Mouse (Mus musculus): ENCODE measurements around the gene Polr2g.
A peak's percentile ranks its signal among the peaks of the same experiment; 100 is the strongest.

Polr2g gene

DNA sequence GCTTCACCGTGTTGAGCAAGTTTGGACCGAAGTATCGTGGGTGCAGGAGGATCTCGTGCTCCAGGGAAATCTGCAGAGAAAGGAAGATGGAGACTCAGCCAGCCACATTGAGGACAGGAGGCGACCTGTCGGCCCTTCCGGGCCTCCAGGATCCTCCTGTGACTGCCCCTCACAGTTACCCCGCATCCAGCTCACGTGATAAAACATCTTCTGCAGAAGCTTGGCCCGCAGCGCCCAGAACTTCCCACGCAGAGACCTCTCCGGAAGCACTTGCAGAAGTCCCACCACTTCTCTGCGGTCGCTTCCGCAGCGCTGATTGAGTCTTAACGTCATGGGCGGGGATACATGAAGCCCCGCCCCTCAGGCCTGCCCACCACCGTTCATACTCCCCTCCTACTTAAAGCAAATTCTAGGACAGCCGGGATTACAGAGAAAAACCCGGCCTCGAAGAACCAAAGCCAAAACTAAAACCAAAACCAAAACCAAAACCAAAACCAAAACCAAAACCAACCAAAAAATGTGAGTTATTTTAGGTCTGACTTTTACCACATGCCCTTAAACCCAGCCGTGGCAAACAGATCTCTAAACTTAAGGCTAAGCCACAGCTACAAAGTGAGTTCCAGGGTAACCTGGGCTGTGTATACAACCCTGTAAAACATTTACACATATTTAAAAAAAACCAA is at the start of gene Polr2g:
TSS of gene Polr2g (minus strand) at position 314 of the 683 bp plus-strand sequence.
- DNase-seq (ENCODE audit: low read depth, low spot score), result peak; percentile 95

GRCm38 (mm10) chr19:8844371-8845129 is 46.2 kb upstream of the Polr2g start:
- peak; percentile 79 for DNase-seq (ENCODE audit: low read depth, low spot score)

DNA sequence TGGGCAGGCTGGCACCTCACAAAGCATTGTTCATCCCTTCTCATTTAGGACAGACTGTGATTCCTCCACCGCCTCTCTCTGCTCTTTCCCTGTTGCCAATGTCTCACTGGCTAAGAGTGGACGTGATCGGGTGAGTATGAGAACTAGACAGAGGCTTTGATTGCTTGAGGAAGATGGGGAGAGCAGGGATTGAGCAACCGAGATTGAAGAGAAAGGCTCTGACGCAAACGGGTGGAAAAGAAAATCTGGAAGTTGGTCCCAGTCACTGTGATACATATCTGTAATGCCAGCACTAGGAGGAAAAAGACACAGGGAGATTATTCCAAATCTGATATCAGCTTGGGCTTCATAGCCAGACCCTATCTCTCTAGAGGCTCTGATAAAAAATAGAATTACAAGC is 44.6 kb upstream of the Polr2g start:
- DNase-seq (ENCODE audit: low read depth, low spot score), result no peak

DNA sequence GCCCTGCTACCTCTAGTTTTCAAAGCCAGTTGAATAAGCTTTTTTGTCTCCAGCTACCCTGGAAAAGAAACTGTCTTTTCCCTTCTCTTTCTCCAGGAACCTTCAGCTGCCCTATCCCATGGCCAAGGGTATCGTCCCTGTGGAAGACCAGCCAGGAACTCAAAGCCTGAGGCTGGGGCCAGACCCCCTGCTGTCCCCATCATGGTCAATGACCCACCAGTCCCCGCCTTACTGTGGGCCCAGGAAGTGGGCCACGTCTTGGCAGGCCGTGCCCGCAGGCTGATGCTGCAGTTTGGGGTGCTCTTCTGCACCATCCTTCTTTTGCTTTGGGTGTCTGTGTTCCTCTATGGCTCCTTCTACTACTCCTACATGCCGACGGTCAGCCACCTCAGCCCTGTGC is 42.6 kb upstream of the Polr2g start:
- DNase-seq (ENCODE audit: low read depth, low spot score), result no peak

DNA sequence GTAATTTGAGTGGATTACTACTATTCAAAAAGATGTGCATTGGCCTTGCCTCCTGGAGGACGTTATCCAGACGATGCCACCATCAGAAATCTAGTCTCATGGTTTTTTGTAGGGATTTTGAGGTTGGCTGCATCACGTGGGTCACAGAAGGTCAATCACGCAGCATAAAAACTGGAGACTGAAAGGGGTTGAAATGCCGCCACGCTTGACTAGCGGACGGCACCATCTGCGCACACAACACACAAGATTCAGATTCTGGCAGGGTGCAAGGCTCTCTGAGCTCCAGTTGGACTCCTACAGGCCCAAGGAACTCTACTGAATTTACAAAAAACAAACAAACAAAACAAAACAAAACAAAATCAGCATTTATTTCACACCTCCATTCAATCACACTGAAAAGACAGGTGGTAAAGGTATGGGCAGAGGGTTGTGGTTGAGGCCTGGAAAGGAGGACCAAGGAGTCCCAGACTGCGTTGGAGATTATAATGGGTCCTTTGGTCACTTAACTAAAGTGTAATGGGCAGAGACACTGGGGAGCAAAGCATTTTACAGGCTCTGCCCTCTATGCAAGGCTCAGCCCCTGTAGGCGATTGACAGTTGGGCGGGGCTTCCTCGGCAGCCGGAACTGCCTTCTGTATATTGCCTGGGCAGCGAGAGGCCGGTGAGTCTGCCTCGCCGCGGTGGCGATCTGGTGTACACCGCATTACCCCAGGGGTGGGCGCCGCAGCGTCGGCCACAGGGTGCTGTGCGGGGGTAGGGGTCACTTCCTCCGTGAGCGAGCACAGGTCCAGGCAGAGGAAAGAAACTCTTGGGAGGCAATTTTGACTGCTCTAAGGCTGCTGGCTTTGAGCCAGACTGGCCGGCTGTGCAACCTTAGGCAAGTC is 41.8 kb upstream of the Polr2g start:
- peak; percentile 89 for DNase-seq (ENCODE audit: low read depth, low spot score)

GRCm38 (mm10) chr19:8839103-8839907 is 40.9 kb upstream of the Polr2g start, which contains the start of gene Gng3:
Gng3 (minus strand) TSS chr19:8839194.
- DNase-seq (ENCODE audit: low read depth, low spot score), result peak; percentile 93

GRCm38 (mm10) chr19:8838041-8838730 is 39.8 kb upstream of the Polr2g start:
- DNase-seq (ENCODE audit: low read depth, low spot score), result peak; percentile 71

GRCm38 (mm10) chr19:8837251-8837791 is 38.9 kb upstream of the Polr2g start, which contains the start of gene Bscl2:
Bscl2 (plus strand) TSS chr19:8837467.
- peak; percentile 92 for DNase-seq (ENCODE audit: low read depth, low spot score)

DNA sequence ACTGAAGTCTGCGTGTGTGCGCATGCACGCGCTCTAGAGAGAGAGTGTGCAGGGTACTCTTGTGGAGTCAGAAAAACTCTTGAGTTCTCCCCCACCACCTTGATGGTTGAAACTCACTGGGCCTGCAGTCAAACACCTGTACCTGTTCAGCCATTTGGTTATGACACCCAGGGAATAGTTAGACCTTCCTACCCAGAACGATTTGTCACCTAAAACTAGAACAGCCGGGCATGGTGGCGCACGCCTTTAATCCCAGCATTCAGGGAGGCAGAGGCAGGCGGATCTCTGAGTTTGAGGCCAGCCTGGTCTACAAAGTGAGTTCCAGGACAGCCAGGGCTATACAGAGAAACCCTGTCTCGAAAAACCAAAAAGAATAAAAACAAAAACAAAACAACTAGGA is 38.0 kb upstream of the Polr2g start:
- peak; percentile 19 for DNase-seq (ENCODE audit: low read depth, low spot score)

GRCm38 (mm10) chr19:8832971-8833370 is 34.6 kb upstream of the Polr2g start:
- no peak for DNase-seq (ENCODE audit: low read depth, low spot score)

GRCm38 (mm10) chr19:8831262-8831661 is 32.9 kb upstream of the Polr2g start:
- no peak for DNase-seq (ENCODE audit: low read depth, low spot score)

- DNase-seq (ENCODE audit: low read depth, low spot score), result no peak
Observed at GRCm38 (mm10) chr19:8830664-8831063, 32.3 kb upstream of the Polr2g start.

GRCm38 (mm10) chr19:8829660-8830059 is 31.3 kb upstream of the Polr2g start, which contains the start of gene AC129217.1:
AC129217.1 (plus strand) TSS chr19:8829773.
- DNase-seq (ENCODE audit: low read depth, low spot score), result no peak

GRCm38 (mm10) chr19:8822696-8823095 is 24.3 kb upstream of the Polr2g start:
- DNase-seq (ENCODE audit: low read depth, low spot score), result no peak

- DNase-seq (ENCODE audit: low read depth, low spot score), result peak; percentile 26
Observed at GRCm38 (mm10) chr19:8821146-8821545, 22.8 kb upstream of the Polr2g start.

DNA sequence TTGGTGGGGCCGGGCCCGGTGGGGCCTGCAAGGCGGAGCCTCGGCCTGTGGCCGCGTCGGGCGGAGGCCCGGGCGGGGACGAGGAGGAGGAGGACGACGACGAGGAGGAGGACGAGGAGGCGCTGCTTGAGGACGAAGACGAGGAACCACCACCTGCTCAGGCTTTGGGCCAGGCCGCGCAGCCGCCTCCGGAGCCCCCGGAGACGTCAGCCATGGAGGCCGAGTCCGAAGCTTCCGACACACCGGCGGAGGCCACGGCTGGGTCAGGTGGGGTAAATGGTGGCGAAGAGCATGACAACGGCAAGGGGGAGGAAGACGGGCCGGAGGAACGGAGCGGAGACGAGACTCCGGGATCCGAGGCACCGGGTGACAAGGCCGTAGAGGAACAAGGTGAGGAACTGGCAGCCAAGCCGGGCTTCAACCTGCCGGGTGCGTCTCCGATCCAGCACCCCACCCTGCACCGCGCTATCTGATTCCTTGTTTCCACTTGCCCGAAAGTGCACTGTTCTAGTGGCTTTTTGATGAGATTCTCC is 22.1 kb upstream of the Polr2g start:
- DNase-seq (ENCODE audit: low read depth, low spot score), result no peak

GRCm38 (mm10) chr19:8819596-8820423 is 21.4 kb upstream of the Polr2g start, which contains the start of gene Hnrnpul2:
Hnrnpul2 (plus strand) TSS chr19:8820010.
- peak; percentile 100 for DNase-seq (ENCODE audit: low read depth, low spot score)

DNA sequence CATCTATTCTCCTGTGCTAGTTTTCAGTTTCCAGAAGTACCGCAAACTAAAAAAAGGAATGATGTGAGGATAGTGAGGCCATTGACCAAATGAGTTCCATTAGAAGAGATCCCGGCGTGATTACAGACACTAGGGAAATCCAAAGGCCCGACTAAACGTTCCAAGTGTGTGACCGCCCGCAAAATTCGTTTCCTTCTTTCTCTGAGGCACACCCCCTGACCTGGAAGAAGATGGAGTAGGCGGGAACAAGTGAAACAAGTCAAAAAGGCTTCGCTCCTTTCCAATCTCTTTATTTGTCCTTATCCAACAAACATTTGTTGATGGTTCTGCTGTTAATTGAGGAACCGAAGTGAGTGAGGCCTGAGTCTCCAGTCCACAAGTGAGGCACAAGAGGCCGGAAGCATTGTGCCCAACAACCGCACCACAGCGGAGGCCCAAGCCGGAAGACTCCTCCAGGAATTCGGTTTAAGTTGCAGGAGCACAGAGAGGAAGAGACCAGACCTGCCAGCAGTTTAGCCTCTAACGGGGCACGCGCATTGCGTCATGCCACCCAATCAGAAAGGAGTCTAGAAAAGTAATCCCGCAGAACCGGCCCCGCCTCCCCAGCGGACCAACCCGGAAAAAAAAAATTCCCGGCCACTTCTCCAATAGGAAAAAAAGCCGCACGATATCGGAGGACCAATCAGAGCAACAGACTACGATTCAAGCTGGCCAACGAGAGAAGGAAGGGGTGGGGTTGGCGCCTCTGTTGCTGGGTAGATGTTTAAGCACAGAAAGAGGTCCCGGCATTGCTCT is 20.6 kb upstream of the Polr2g start, which contains the start of gene Ttc9c:
TSS of gene Ttc9c (minus strand) at position 533 of the 795 bp plus-strand sequence.
- DNase-seq (ENCODE audit: low read depth, low spot score), result peak; percentile 98

All from A20 (cell line).